ENCODE assay signal across 10 mouse cellular contexts in the genomic region with DNA sequence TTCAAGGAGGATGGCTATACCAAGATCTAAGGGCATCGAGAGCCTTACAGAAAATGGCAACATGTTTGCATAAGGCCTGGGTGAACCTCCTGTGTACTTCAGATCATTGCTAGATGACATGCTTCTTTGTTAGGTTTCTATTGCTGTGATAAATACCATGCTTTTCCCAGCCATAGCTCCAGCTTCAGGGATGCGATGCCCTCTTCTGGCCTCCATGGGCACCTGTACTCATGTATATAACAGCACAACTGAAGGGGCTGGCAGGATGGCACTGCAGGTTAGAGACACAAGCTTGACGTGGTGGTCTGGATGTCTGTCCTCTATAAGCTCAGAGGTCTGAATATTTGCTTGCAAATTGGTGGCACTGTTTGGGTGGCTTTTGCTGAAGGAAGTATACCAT. TPM values are rescaled to one million over a fixed set of nuclear protein-coding genes. Genes with fewer than 3 reads are reported as not detected.
A peak's percentile ranks its signal among the peaks of the same experiment; 100 is the strongest.
DNase-seq lines count a peak whose midpoint lies in the region; ATAC-seq and TF ChIP-seq lines count a peak whose summit lies in the region.
"Had no signal": no experiment of that assay in that cellular context is flagged by ENCODE, and none has a peak within 500 bp of the region (broad histone marks: within the 10 kb centered on the region; RNA-seq: fewer than 3 reads in every experiment).

No protein-coding gene starts in this region.

- TF ChIP-seq POLR2A in ES-Bruce4 (IDR thresholded peaks at IDR 0.05; ENCODE audit: insufficient read depth, low read length), result no peak
- no peak for TF ChIP-seq POLR2A in brain, embryonic 14.5 days (IDR thresholded peaks at IDR 0.05; ENCODE audit: borderline replicate concordance, extremely low read depth, insufficient read depth, insufficient read length, poor library complexity, severe bottlenecking)

- H3K27me3 ChIP-seq in ES-Bruce4 (ENCODE audit: control insufficient read depth, insufficient read depth, low read length, poor library complexity, severe bottlenecking), result no peaks in the 10 kb centered on the region
- H3K27me3 ChIP-seq in hindbrain, embryonic 12.5 days, result no peaks in the 10 kb centered on the region
- H3K27me3 ChIP-seq in midbrain, postnatal 0 days (ENCODE audit: insufficient read depth, low read length), result no peaks in the 10 kb centered on the region
- H3K27me3 ChIP-seq: embryonic facial prominence, embryonic 13.5 days had no signal

- no peaks in the 10 kb centered on the region for H3K36me3 ChIP-seq in ES-Bruce4 (ENCODE audit: control insufficient read depth, insufficient read depth, low read length, poor library complexity, severe bottlenecking)
- no peaks in the 10 kb centered on the region for H3K36me3 ChIP-seq in hindbrain, embryonic 12.5 days
- H3K36me3 ChIP-seq in midbrain, postnatal 0 days (ENCODE audit: insufficient read depth, low read length), result no peaks in the 10 kb centered on the region
- H3K36me3 ChIP-seq: embryonic facial prominence, embryonic 13.5 days had no signal

- ATAC-seq in hindbrain, embryonic 12.5 days (ENCODE audit: low FRiP score), result peak; percentile 64
- ATAC-seq in midbrain, postnatal 0 days (ENCODE audit: low FRiP score), result peak; percentile 70; the same call in 1 of the 2 replicates

- no peaks in the 10 kb centered on the region for H3K9me3 ChIP-seq in ES-Bruce4 (replicated peaks; ENCODE audit: control insufficient read depth, insufficient read depth, low read length, poor library complexity, severe bottlenecking)
- H3K9me3 ChIP-seq in hindbrain, embryonic 12.5 days (replicated peaks), result no peaks in the 10 kb centered on the region
- no peaks in the 10 kb centered on the region for H3K9me3 ChIP-seq in midbrain, postnatal 0 days (ENCODE audit: low read length)
- H3K9me3 ChIP-seq: embryonic facial prominence, embryonic 13.5 days had no signal

- H3K4me1 ChIP-seq in ES-Bruce4 (ENCODE audit: control insufficient read depth, insufficient read depth, low read length), result no peaks in the 10 kb centered on the region
- no peaks in the 10 kb centered on the region for H3K4me1 ChIP-seq in hindbrain, embryonic 12.5 days
- H3K4me1 ChIP-seq in midbrain, postnatal 0 days (ENCODE audit: insufficient read depth, low read length), result no peaks in the 10 kb centered on the region
- H3K4me1 ChIP-seq: embryonic facial prominence, embryonic 13.5 days had no signal

- no peak overlapping the region for H3K4me3 ChIP-seq in ES-Bruce4 (ENCODE audit: low read depth, low read length)
- H3K4me3 ChIP-seq in hindbrain, embryonic 12.5 days, result no peak overlapping the region
- H3K4me3 ChIP-seq in midbrain, postnatal 0 days (ENCODE audit: low read depth, low read length), result no peak overlapping the region
- H3K4me3 ChIP-seq: embryonic facial prominence, embryonic 13.5 days had no signal

- peak; percentile 47 for TF ChIP-seq CTCF in ES-Bruce4 (IDR thresholded peaks at IDR 0.05; ENCODE audit: low read depth, low read length)
- TF ChIP-seq CTCF in brain, embryonic 14.5 days (IDR thresholded peaks at IDR 0.05; ENCODE audit: borderline replicate concordance, extremely low read depth, insufficient read depth, insufficient read length), result peak; percentile 65; the same call in 1 of the 2 replicates
- peak; percentile 84 for TF ChIP-seq CTCF in midbrain, postnatal 0 days (IDR thresholded peaks at IDR 0.05)

- no peak overlapping the region for H3K4me2 ChIP-seq in hindbrain, embryonic 12.5 days (replicated peaks)
- no peak overlapping the region for H3K4me2 ChIP-seq in midbrain, postnatal 0 days (ENCODE audit: low read depth, low read length, poor library complexity, severe bottlenecking)
- H3K4me2 ChIP-seq: embryonic facial prominence, embryonic 13.5 days had no signal

- no peak overlapping the region for H3K27ac ChIP-seq in ES-Bruce4 (ENCODE audit: insufficient read depth, low read length)
- H3K27ac ChIP-seq in hindbrain, embryonic 12.5 days, result no peak overlapping the region
- H3K27ac ChIP-seq in midbrain, postnatal 0 days (ENCODE audit: low read depth, low read length), result no peak overlapping the region
- H3K27ac ChIP-seq: embryonic facial prominence, embryonic 13.5 days had no signal

- peak; percentile 10 for DNase-seq in kidney, adult 9 months
- no peak for DNase-seq in kidney, adult 18-20 months
- peak; percentile 84 for DNase-seq in brain, embryonic 14.5 days (ENCODE audit: low read depth)
- peak; percentile 65 for DNase-seq in midbrain, postnatal 0 days (ENCODE audit: low spot score)
- DNase-seq in natural killer cell, adult 2 months (ENCODE audit: low spot score in 2 of 2), result no peak
- DNase-seq in urinary bladder, adult 2 months (ENCODE audit: low spot score), result no peak

- H3K9ac ChIP-seq in ES-Bruce4 (ENCODE audit: low read depth, poor library complexity, severe bottlenecking), result no peak overlapping the region
- H3K9ac ChIP-seq in hindbrain, embryonic 12.5 days, result no peak overlapping the region
- no peak overlapping the region for H3K9ac ChIP-seq in midbrain, postnatal 0 days (replicated peaks; ENCODE audit: low read length, poor library complexity, severe bottlenecking)
- H3K9ac ChIP-seq: embryonic facial prominence, embryonic 13.5 days had no signal

- no peak for TF ChIP-seq EP300 in ES-Bruce4 (IDR thresholded peaks at IDR 0.05; ENCODE audit: insufficient read depth, low read depth, low read length)

- 66% methylated on average over 3 of the region's 3 CpGs for WGBS in hindbrain, embryonic 12.5 days
- WGBS in midbrain, postnatal 0 days, result 47% methylated on average over 3 of the region's 3 CpGs

RNA-seq across cellular contexts. Expression of gene Rad21l, which starts 14.0 kb away (rescaled TPM):
- polyA plus RNA-seq in ES-Bruce4 (2011; ENCODE audit: insufficient read depth, insufficient read length, low read depth, missing spikeins), result 0.41 TPM in 1 of 2 replicates, not detected in the other
- 0.18 TPM in 1 of 2 replicates, not detected in the other for polyA plus RNA-seq in brain, embryonic 14.5 days (2012; rRNA removed)
- not detected in 2 replicates for polyA plus RNA-seq in hindbrain, embryonic 12.5 days (2016; fragmentation: Nextera tagmentation; extraction: Ambion mirVana)
- 0.44 and 0.90 TPM in 2 replicates for total RNA-seq in midbrain, postnatal 0 days (2014; rRNA removed)
- polyA plus RNA-seq in midbrain, postnatal 0 days (2015; fragmentation: Nextera tagmentation; extraction: Ambion mirVana), result 0.15 and 0.20 TPM in 2 replicates
- polyA plus RNA-seq in urinary bladder, adult 2 months (2012; rRNA removed), result not detected in 2 replicates
- polyA plus RNA-seq: embryonic facial prominence, embryonic 13.5 days; stomach, embryonic 14.5 days had no signal

RNA-seq across cellular contexts. Expression of gene Tmem74b, which starts 19.5 kb away (rescaled TPM):
- polyA plus RNA-seq in ES-Bruce4 (2011; ENCODE audit: insufficient read depth, insufficient read length, low read depth, missing spikeins), result not detected in 2 replicates
- 22.7 and 23.4 TPM in 2 replicates for polyA plus RNA-seq in brain, embryonic 14.5 days (2012; rRNA removed)
- 9.7 and 10.3 TPM in 2 replicates for polyA plus RNA-seq in hindbrain, embryonic 12.5 days (2016; fragmentation: Nextera tagmentation; extraction: Ambion mirVana)
- total RNA-seq in midbrain, postnatal 0 days (2014; rRNA removed), result 28.6 and 36.9 TPM in 2 replicates
- polyA plus RNA-seq in midbrain, postnatal 0 days (2015; fragmentation: Nextera tagmentation; extraction: Ambion mirVana), result 24.8 and 28.0 TPM in 2 replicates
- polyA plus RNA-seq in urinary bladder, adult 2 months (2012; rRNA removed), result 0.27 and 0.39 TPM in 2 replicates

RNA-seq across cellular contexts. Expression of gene Snph, which starts 50.0 kb away (rescaled TPM):
- polyA plus RNA-seq in ES-Bruce4 (2011; ENCODE audit: insufficient read depth, insufficient read length, low read depth, missing spikeins), result 0.88 and 1.5 TPM in 2 replicates
- polyA plus RNA-seq in brain, embryonic 14.5 days (2012; rRNA removed), result 13.8 and 27.0 TPM in 2 replicates
- polyA plus RNA-seq in hindbrain, embryonic 12.5 days (2016; fragmentation: Nextera tagmentation; extraction: Ambion mirVana), result 7.9 and 8.1 TPM in 2 replicates
- 64.2 and 66.1 TPM in 2 replicates for total RNA-seq in midbrain, postnatal 0 days (2014; rRNA removed)
- polyA plus RNA-seq in midbrain, postnatal 0 days (2015; fragmentation: Nextera tagmentation; extraction: Ambion mirVana), result 21.9 and 23.4 TPM in 2 replicates
- polyA plus RNA-seq in urinary bladder, adult 2 months (2012; rRNA removed), result 1.4 and 2.9 TPM in 2 replicates

Comparison
In these comparisons a context has a peak if more than half of its experiments do, and no peak if none do; other contexts are left out.
1. DNase-seq: peak in kidney, adult 9 months (single experiment), brain, embryonic 14.5 days (single experiment) and midbrain, postnatal 0 days (single experiment); none in kidney, adult 18-20 months (single experiment), natural killer cell, adult 2 months (0 of 2) and urinary bladder, adult 2 months (single experiment).
2. Peak in every context shown above with its lines, with median percentiles within 50 percentile points of each other: CTCF ChIP-seq.